Mouse (Mus musculus) C2C12 (cell line): ENCODE results near the gene Lpcat1.

ENCODE experiments used
- CTCF ChIP-seq: IDR thresholded peaks from one replicate; pipeline ENCODE4 v1.5.1; 2011; ENCODE audit not compliant: control insufficient read depth, insufficient read depth, insufficient read length
- MYOG ChIP-seq: IDR thresholded peaks from one replicate; pipeline ENCODE4 v1.6.1; 2011; ENCODE audit not compliant: control insufficient read depth, insufficient read length; ENCODE audit errors: extremely low read depth

GRCm38 (mm10) chr13:73448201-73448600, 18.8 kb upstream of the Lpcat1 start:
- no peak for TF ChIP-seq CTCF
- TF ChIP-seq MYOG = no peak
